ENCODE assay signal across 19 mouse cellular contexts in genomic region chr13:40922311-40922877, GRCm38 (mm10).
DNase-seq lines count a peak whose midpoint lies in the region; ATAC-seq and TF ChIP-seq lines count a peak whose summit lies in the region.
"Had no signal": no experiment of that assay in that cellular context is flagged by ENCODE, and none has a peak within 500 bp of the region (broad histone marks: within the 10 kb centered on the region; RNA-seq: fewer than 3 reads in every experiment).

No protein-coding gene starts in this region.

- peak overlapping the region; percentile 20; the same call in 1 of the 2 replicates for H3K27ac ChIP-seq in spleen, adult 2 months (ENCODE audit: insufficient read depth, low read length)
- H3K27ac ChIP-seq: forebrain, embryonic 13.5 days; hindbrain, embryonic 12.5 days; limb, embryonic 10.5 days; liver, embryonic 15.5 days; midbrain, embryonic 10.5 days had no signal

- DNase-seq in spleen, adult 2 months (ENCODE audit: low read depth in 1 of 2, low spot score in 2 of 2), result no peak
- DNase-seq in spleen, adult 18-20 months, result no peak
- peak; percentile 57 for DNase-seq in naive thymus-derived CD4-positive, alpha-beta T cell, adult 2 months (ENCODE audit: low read depth)
- peak; percentile 44 for DNase-seq in thymus, postnatal 4 days
- DNase-seq in embryo, embryonic 10.5 days (ENCODE audit: low spot score), result no peak
- no peak for DNase-seq in frontal cortex, postnatal 10 days (ENCODE audit: low spot score in 2 of 2)
- no peak for DNase-seq in cerebellum, postnatal 25 days
- DNase-seq: adrenal gland, adult 8-10 months; cerebellum, adult 18-20 months; heart, adult 2 months; kidney, postnatal 14 days; right cerebral cortex, postnatal 14 days had no signal

- H3K27me3 ChIP-seq in spleen, adult 2 months (ENCODE audit: control insufficient read depth, insufficient read depth, low read length), result 0 out of 2 replicates have a peak, but pooled peaks cover 2% of the 10 kb centered on the region

- ATAC-seq in common myeloid progenitor, adult 5-6 weeks (replicated peaks; ENCODE audit: low read depth, poor library complexity, severe bottlenecking), result peak; percentile 26
- ATAC-seq: forebrain, embryonic 13.5 days; intestine, postnatal 0 days had no signal

- no peak for TF ChIP-seq POLR2A in spleen, adult 2 months (IDR thresholded peaks at IDR 0.05; ENCODE audit: low read depth, low read length)

- H3K36me3 ChIP-seq in spleen, adult 2 months (ENCODE audit: control insufficient read depth, insufficient read depth, low read length), result no peaks in the 10 kb centered on the region
- H3K36me3 ChIP-seq: hindbrain, embryonic 12.5 days; limb, embryonic 10.5 days; liver, embryonic 15.5 days; midbrain, embryonic 10.5 days had no signal

- 7% methylated on average over 11 of the region's 11 CpGs for WGBS in spleen, adult 2 months

- no peaks in the 10 kb centered on the region; the same call in 1 of the 2 replicates for H3K4me1 ChIP-seq in spleen, adult 2 months (ENCODE audit: control insufficient read depth, insufficient read depth, insufficient read length)

- no peak overlapping the region for H3K4me3 ChIP-seq in spleen, adult 2 months (ENCODE audit: extremely low read depth, insufficient read depth, insufficient read length)
- H3K4me3 ChIP-seq: forebrain, embryonic 13.5 days; heart, adult 2 months; hindbrain, embryonic 12.5 days; limb, embryonic 10.5 days; liver, embryonic 15.5 days; midbrain, embryonic 10.5 days had no signal

- no peak for TF ChIP-seq CTCF in spleen, adult 2 months (IDR thresholded peaks at IDR 0.05; ENCODE audit: extremely low read depth, insufficient read depth, insufficient read length, insufficient replicate concordance)

Comparison
In these comparisons a context has a peak if more than half of its experiments do, and no peak if none do; other contexts are left out.
1. DNase-seq: peak in naive thymus-derived CD4-positive, alpha-beta T cell, adult 2 months (single experiment) and thymus, postnatal 4 days (single experiment); none in spleen, adult 2 months (0 of 2), spleen, adult 18-20 months (0 of 2), embryo, embryonic 10.5 days (single experiment), frontal cortex, postnatal 10 days (0 of 2) and cerebellum, postnatal 25 days (0 of 2).